Mouse (Mus musculus) T-helper 1 cell (primary cell): Measurements from ENCODE around the gene Cd96.
"Not testable (repeated sequence)": the region's sequence is repeated elsewhere in the genome, so short reads cannot be mapped to it uniquely, and the experiment has no call there.

Source experiments
- in situ Hi-C: fragments of 300-600 bp; cut with MboI, MseI; formaldehyde crosslinking; loops from one replicate; pipeline ENCODE4 v1.15.1; 2025; ENCODE audit warnings: high pct_unique_total_duplicates

The Cd96 gene

DNA sequence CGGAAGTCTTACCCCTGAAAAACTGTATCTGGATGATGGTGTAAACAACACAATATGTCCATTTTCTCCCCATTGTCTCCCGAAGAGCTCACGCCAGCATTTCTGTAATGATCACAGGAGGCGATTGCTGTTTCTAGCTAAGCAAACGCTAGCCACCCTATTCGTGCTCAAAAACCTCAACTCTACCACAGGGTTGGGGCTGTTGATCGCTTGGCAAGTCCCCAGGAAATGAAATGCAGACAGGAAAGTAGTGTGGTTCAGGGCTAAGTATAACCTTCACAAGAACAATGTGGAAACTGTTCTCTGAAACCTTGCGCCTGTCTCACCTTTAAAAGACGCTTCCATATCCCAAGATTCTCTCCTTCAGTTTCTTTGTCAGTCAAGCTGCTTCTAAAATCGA, at the start of gene Cd96:
Cd96 (minus strand) TSS at position 232 of the 400 bp plus-strand sequence.
- in situ Hi-C loops, result loop anchor here (10.0 kb wide), 1 partner anchor 115 kb away; no protein-coding TSS in a partner anchor

DNA sequence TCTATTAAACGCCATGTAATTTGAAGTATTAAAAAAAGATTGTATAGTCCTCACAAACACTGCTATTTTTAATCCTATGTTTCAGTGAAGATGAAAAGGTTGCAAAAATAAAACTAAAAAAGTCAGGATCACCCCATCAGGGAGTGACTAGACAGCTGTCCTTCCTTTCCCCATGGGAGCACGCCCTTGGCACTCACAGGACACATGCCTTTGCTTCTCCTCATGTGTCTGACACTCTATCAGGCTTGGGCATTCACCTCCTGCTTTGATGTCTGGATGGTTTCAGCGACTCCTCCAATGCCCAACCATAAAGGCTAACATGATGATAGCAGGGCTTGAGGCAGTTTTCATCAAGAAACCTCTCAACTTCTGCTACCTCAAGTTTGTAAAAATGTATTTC, 46.9 kb upstream of the Cd96 start:
- in situ Hi-C loops, result no loop called here

DNA sequence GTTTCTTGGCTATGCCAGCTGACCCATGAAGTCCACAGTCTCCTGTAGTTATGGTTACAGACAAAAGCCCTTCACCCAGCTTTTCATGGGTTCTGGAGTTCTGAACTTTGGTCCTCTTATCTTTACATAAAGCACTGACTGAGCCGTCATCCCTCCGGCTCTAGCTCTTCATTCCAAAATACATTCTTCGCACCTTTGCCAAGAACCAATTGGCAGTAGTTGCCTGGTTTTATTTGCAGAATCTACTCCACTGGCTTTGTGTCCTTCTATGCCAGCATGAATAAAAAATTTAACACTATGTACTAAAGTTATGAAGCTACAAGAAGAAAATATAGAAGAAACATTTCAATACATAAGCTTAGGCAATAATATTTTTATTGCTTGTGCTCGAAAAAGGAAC, 45.3 kb upstream of the Cd96 start:
- in situ Hi-C loops, result no loop called here

DNA sequence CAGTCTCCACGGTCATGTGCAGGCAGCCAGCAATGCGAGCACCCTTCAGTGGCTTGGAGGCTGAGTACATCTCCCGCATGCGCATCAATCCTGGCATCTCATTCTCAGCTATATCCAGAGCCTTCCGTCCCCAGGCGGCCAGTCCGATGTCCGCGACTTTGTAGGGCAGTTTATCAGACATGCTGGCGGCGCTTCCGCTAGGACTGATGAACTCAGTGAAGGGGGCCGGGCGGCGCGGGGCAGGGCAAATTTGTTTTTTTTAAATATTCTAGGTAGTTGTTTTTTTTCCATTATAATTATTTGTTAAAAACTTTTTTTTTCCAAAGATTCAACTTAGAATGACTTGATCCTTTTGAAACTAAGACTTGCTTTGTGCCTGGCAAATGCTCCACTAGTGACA, 34.8 kb upstream of the Cd96 start, which contains the start of gene Gm4737:
Gm4737 (minus strand) TSS at position 246 of the 400 bp plus-strand sequence.
- in situ Hi-C loops, result not testable (repeated sequence)

DNA sequence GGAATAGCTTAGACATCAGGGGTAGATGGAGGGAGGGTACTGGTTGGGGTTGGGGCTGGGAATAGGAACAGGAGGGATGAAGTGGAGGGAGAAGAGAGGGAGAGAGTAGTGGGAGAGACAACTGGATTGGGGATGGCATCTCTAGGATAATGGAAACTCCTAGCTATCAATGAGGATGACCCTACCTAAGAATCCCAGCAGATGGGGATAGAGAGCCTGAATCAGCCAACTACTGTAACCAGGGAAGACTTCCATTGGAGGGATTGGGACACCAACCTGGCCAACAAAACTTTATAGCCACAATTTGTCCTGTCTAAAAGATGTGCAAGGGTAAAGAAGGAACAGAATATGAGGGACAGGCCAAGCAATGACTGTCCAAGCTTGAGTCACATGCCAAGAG, 31.1 kb upstream of the Cd96 start:
- in situ Hi-C loops, result no loop called here

DNA sequence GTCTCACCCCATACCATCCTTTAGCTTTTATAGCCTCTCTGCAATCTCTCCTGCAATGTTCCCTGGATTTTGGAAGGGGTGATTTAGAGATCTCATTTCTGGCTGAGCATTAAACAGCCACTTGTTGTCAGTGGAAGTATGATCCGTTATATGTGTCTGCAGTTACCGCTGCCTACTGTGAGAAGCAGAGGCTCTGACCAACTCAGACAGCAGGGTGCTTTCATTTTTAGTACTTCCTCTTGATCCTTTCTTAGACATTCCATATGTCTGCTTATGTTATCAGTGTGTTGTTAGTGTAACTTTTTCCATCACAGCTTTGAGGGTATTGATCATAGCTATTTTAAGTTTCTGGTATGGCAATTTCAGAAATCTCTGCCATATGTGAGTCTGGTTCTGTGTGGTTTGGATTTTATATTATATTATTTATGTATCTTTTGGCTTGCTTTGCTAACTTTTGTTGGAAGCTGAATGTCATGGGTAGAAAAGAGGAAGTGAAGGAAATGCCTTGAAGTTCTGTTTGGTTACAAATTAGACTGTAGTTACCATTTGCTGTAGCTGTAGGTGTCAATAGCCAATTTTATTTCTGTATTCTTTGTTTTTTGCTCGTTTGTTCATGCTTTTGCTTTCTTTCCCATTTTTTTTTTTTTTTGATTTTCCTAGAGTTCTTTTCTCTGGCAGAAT, 28.8 kb upstream of the Cd96 start:
- in situ Hi-C loops, result no loop called here

DNA sequence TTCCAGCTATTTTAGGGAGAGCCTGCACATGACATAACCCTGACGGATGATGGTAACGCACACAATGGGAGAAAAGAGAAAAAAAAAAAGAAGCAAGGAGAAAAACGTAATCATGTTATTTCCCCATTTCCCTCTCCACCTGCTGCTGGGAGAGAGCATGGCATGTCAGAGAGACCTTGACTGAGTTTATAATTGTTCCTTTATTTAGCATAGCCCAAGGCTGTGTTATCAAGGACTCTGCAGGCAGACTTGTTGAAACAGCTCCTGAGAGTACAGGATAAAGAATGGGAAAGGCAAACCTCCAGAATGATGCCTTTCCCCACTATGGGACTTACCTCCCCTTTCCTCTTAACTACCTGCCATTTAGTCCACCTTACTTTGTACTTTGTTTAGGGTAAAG, 26.9 kb upstream of the Cd96 start:
- in situ Hi-C loops, result no loop called here

DNA sequence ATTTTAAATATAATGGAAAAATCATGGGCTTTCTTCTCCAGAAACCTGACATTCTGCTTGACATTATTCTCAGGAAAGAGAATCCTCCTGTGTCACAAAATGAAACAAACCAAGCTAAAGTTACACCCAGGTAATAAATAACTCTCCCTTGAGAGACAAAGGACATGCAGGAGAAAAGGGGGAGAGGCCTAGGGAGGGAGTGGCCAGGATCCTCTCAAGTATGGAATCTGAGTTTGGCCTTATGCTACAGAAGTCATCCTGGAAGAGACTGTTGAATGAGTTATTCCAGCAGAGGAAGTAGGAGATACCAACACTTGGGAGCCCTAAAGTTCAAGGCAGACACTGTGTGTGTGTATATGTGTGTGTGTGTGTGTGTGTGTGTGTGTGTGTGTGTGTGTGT, 2.2 kb upstream of the Cd96 start:
- in situ Hi-C loops, result loop anchor here (10.0 kb wide), 1 partner anchor 113 kb away; no protein-coding TSS in a partner anchor

DNA sequence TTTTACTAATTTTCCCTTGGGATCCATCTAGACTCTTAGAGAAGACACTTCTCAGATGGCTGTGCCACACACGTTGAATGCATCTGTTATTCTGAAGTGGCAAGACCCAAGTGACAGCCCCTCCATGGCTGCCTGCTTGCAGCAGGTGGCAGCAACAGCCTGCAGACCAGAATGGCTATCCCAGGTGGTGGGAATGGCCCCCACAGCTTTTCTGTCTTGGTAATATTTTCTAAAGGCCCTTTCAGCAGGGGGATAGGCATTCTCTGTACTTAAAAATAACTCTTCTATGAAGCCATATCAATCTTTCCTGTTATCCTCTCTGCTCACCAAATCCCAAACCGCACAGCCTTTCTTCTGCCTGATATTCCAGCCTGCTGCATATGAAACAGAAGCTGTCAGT, 1.4 kb upstream of the Cd96 start:
- in situ Hi-C loops, result loop anchor here (10.0 kb wide), 1 partner anchor 113 kb away; no protein-coding TSS in a partner anchor

DNA sequence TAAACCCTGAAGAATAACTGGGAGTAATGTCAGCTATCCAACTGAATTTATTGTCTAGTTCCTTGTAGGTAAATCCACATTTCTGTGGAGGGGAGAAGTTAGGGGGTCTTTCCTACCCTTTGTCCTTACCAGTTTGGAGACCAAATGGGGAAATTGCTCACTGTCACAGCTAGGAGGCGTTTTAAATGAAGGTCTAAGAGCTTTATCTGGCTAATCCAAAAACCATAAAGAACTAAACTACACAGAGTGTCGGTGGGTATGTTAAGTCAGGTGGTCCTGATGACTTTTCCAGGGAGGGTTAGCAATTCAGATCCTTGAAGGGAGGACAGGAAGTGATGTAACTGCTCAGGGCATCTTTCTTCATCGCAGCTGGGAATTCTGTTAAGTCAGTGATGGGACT, 556 bp upstream of the Cd96 start:
- in situ Hi-C loops, result loop anchor here (10.0 kb wide), 1 partner anchor 114 kb away; no protein-coding TSS in a partner anchor

DNA sequence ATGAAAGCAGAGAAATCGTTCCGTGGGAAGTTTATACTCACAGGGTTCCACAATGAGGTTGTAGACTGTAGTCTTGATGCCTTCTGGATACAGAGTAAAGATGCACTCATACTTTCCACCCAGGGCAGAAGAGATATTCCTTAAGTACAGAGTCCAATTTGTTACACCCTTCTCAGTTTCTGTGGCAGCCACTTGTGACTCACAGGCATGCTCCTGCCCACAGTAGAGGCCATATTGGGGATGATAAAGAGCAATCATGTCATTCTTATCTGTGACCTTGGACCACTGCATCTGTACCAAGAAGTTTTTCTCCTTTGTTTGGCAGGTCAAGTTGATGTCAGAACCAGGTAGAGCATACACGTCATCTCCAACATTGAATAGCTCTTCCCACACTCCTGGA, 2.4 kb downstream of the Cd96 start:
- in situ Hi-C loops, result loop anchor here (5.0 kb wide), 1 partner anchor 380 kb away; the partner anchor contains the start of gene Nectin3

DNA sequence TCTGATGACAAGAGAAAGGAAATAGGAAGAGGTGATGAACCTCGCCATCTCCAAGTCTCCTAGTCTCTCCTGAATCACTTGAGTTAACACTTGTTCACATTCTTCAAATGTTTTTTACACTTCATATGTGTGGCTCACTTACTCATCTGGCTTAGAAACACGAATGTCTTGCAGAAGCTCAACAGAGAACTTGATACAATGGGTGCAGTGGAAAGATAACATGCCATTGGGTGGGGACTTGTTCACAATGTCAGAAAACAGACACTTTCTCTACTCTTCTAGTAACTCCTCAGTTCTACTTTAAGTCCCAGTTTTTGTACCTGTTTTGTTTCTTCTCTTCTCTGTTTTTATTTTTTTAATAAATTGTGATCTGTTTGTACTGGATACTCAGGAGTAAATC, 5.3 kb downstream of the Cd96 start:
- in situ Hi-C loops, result loop anchor here (5.0 kb wide), 1 partner anchor 383 kb away; the partner anchor contains the start of gene Nectin3

DNA sequence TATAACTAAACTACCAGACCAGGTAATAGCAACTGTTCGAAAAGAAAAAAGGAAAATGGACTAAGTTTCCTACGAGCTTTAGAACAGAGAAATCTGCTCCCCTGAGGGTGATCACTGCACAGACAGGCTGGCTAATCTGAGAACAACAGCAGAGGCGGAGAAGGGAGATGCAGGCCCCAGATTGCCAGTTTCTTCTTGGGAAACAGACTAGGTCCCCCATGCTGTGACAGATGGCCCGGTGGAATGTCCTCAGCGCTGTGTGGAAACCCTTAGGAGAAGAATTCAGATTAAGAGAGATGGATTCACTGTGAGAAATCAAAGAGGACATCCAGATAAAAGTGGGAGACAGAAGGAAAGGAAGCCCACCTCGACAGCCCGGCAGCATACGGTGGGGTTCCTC, 10.5 kb downstream of the Cd96 start:
- in situ Hi-C loops, result no loop called here

DNA sequence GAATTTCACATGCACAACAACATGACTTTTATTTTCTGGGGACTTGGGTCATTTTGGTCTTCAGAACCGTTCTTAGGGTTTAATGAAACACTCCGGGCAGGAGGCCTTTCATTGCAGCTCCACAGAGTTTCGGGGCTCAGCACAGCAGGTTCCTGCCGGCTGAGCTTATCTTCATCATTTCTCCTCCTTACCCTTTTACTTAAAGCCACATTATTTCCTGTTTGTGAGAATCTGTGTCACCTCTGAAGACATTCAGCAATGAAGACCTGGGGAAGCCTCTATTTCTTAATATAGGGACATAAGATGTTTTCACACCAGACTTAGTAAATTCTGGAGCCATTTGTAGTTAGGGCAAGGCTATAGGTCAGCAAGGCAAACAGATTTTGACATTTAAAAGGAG, 12.6 kb downstream of the Cd96 start:
- in situ Hi-C loops, result no loop called here

DNA sequence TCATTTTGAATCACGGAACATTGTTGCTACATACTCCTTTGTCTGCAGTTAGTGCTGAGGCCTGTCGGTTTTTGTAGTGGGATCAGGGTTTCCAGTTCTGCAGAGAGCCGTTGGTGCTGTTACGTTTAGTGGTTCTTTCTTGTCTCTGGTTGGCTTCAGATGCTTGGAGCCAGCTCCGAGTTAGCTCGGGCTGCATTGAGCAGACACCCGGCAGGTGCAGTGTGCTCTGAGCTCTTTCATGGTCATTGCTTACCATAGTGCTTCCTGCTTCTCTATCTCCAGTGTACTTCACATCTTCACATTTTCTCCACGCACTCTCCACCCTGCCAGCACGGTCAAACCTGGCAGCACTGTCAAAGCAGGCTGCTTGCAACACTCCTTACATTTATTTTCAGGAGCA, 15.6 kb downstream of the Cd96 start:
- in situ Hi-C loops, result no loop called here

DNA sequence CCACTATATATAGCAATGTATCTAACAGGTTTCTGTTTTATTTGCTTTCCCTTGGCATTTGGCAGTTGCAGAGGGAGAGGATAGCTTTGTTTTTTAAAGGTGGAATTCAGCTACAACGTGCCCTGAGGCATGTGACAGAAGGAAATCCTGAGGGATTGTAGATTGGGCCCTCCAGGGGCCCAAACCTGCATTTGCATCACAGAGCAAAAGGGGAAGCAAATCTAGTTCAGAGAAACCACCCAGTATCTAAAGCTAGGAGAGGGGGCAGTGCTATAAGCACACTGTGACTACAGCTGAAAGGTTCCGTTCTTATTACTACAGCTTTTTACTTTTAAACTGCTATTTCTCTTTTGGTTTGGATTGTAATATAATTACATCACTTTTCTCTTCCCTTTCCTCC, 18.3 kb downstream of the Cd96 start:
- in situ Hi-C loops, result no loop called here

DNA sequence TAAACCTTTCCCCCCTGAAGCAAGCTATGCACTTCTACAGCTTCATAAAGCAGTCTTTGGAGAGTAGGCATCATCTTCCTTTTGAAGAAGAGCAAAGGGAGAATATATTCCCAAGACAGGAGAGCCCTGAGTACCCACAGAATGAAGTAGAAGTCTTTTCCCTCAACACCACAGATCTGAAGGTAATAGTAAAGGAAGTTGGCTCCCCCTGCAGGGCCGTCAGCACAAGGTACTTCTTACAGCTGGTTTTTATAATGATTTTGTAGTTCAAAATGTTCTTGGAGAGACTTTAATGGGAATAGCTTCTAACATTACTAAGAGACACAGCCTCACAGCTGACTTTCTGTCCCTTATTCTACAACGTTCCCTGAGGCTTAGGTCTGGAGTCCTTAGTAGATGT, 19.8 kb downstream of the Cd96 start:
- in situ Hi-C loops, result no loop called here

DNA sequence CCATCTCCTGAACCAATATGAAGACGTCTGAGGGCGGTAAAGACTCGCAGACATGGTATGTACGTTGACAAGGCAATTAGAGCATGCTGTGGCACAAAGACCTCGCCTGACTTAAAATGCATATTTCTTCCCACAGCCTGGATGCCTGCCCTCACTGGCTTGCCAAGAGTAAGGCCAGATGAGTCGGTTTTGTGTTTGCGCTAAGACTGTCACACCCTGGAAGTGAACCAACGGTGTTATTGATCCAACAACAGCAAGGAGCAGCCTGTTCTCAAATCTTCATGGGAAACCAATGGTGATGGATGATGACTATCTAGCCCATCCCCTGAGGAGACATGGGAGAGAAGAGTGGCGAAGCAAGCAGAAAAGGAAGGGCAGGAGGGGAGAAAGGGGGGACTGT, 22.6 kb downstream of the Cd96 start:
- in situ Hi-C loops, result loop anchor here (10.0 kb wide), 1 partner anchor 113 kb away; no protein-coding TSS in a partner anchor

DNA sequence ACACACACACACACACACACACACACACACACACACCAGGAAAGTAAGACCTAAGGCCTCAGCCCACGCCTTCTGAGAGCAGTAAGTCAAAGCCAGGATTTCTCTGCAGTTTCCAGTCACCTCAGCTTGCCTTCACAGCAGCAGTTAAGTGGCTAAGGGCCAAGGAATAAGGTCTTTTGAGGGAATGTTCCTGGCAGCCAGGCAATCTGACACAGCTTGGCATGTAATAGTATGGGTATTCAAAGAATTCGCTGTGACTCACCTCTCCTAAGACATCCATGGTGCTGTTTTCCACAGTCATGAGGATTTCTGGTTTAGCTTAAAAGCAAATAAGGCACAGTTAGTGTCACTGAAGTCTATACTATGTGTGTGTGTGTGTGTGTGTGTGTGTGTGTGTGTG, 25.6 kb downstream of the Cd96 start:
- in situ Hi-C loops, result loop anchor here (10.0 kb wide), 1 partner anchor 110 kb away; no protein-coding TSS in a partner anchor

DNA sequence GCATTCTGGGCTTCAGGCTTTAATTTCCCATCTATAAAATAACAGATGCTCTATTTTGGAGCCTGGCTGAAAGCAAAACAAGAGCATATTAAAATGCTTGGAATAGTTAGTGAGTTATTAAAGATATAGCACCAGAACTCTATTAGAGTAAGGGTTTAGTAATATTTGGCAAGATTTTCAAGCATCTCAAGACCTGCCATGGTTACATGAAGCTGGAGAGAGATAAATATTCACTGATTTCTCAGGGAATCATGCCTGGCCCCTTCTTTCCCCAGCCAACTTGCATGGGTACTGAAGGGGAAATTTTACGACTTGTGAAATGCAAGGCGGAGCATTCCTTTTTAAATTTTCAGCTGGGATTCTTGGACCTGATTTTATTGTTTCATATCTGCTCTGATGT, 27.1 kb downstream of the Cd96 start:
- in situ Hi-C loops, result loop anchor here (10.0 kb wide), 1 partner anchor 108 kb away; no protein-coding TSS in a partner anchor

DNA sequence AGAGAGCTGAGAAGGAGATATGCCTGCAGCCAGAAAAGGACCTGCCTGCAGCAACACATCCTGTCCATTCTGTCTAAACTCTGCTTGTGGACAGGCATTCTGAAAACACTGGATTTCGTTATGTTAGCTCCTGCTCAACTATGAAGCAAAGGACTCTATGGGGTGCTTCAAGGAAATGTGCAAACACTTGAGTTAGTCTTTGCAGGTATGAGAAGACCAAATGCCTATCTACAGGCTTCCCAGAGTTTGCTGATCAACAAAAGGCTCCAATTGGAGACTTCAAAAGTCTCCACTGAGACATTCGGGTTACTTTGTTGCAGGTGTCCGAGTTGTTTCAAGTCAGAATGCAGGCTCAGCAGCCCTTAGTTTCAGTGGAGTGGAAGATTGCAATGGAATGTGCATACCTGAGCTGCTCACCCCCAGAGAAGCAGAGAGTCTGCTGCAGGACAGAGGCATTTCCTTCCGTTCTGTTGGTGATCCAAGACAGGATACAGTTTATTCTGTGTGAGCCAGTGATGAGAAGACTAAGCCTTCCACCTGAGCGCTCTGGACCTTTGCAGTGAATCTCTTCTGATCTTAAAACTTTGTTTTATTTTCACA, 33.1 kb downstream of the Cd96 start:
- in situ Hi-C loops, result no loop called here

DNA sequence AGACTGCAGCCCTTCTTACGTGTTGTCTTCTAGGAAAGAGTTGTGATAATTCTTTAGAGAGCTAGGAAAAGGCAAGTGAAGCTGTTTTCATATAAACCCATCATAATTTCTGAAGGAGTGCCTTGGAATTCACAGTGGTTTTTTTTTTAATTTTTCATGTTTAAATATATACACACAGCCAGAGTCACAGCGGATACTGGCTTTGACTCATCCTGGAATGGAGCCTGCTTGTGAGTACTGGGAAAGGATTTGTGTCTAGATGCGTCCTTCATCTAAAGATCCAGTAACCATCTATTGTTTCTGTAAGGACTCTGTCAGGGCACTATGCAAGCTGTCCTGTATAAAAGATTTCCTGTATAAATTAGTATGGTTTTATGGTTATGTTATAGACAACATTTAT, 52.1 kb downstream of the Cd96 start:
- in situ Hi-C loops, result no loop called here

DNA sequence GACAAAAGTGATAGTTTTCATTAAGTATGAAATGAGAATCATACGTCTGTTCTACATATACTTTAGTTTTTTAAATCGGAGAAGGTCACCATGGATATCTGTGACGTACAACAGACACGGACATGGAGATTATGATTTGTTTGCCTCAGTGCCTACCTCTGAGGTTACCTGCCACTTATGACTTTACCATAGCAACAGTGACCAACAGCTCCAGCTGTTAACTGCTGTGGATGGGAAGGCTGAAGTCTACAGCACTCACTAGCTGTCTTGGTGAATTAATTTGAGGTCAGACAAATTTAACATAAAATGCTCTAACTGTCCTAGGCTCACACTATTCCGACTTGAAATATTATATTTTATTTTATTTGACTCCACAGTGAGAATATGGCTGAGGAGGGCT, 56.8 kb downstream of the Cd96 start:
- in situ Hi-C loops, result no loop called here
